Mouse (Mus musculus) lung, postnatal 0 days (tissue): ENCODE results near the gene Svep1. TPM values are rescaled to one million over a fixed set of nuclear protein-coding genes. Genes with fewer than 3 reads are reported as not detected.
A peak's percentile ranks its signal among the peaks of the same experiment; 100 is the strongest.

Experiments used
- ATAC-seq: fragments of 200-750 bp; cut with Nextera tagmentation; 2 replicates; pipeline ENCODE4 v1.8.0; 2017; ENCODE audit warnings: moderate library complexity
- DNase-seq: peaks from one replicate; pipeline ENCODE4 v3.0.0-alpha.2; 2016; ENCODE audit warnings: low spot score
- H3K27ac ChIP-seq: fragments of 300-500 bp; sonication (generic); 2 replicates; pipeline ENCODE4 v1.5.1; 2014; ENCODE audit warnings: antibody characterized with exemption, mild to moderate bottlenecking, low read length, mixed read lengths
- H3K27me3 ChIP-seq: fragments of 300-500 bp; sonication (generic); replicated peaks from 2 replicates; pipeline ENCODE4 v1.6.1; 2014; ENCODE audit warnings: low read length, mixed read lengths; ENCODE audit not compliant: insufficient read depth
- H3K36me3 ChIP-seq: fragments of 300-500 bp; sonication (generic); 2 replicates; pipeline ENCODE4 v1.6.1; 2014; ENCODE audit warnings: low read length, mixed read lengths; ENCODE audit not compliant: insufficient read depth
- H3K4me1 ChIP-seq: fragments of 300-500 bp; sonication (generic); 2 replicates; pipeline ENCODE4 v1.6.1; 2014; ENCODE audit warnings: antibody characterized with exemption, low read depth, low read length, mixed read lengths; ENCODE audit not compliant: insufficient read depth
- H3K4me2 ChIP-seq: fragments of 300-500 bp; sonication (generic); replicated peaks from 2 replicates; pipeline ENCODE4 v1.6.1; 2014; ENCODE audit warnings: low read depth, mild to moderate bottlenecking, low read length, moderate library complexity, mixed read lengths
- H3K4me3 ChIP-seq: fragments of 300-500 bp; sonication (generic); 2 replicates; pipeline ENCODE4 v1.5.1; 2014; ENCODE audit warnings: low read depth, low read length
- H3K9ac ChIP-seq: fragments of 300-500 bp; sonication (generic); replicated peaks from 2 replicates; pipeline ENCODE4 v1.6.1; 2014; ENCODE audit warnings: low read depth, mild to moderate bottlenecking
- H3K9me3 ChIP-seq: fragments of 300-500 bp; sonication (generic); 2 replicates; pipeline ENCODE4 v1.6.1; 2016; ENCODE audit warnings: low read length, mixed read lengths
- CTCF ChIP-seq: IDR thresholded peaks from 2 replicates; pipeline ENCODE4 v1.5.1; 2016; ENCODE audit warnings: antibody characterized with exemption, mild to moderate bottlenecking
- EP300 ChIP-seq: IDR thresholded peaks from 2 replicates; pipeline ENCODE4 v1.6.1; 2016; ENCODE audit warnings: antibody characterized with exemption, mild to moderate bottlenecking, control low read depth
- WGBS: fragments of 180-500 bp; shearing (Covaris S2); extraction: QIAGEN DNeasy Blood & Tissue Kit; methylation state at CpG from one replicate; pipeline ENCODE4 v1.1.7; 2014; 5-methylcytosine and 5-hydroxymethylcytosine counted together
- polyA plus RNA-seq: library from polyadenylated mRNA; unstranded; fragments of >200 nt; fragmentation: Nextera tagmentation; extraction: Ambion mirVana; gene quantifications from 2 replicates; pipeline ENCODE4 v1.2.1, GENCODE M21; 2015

Gene Svep1
- polyA plus RNA-seq, 1 experiment from 2014 or later, result 3.9 TPM

- no peak for TF ChIP-seq EP300
- TF ChIP-seq CTCF, result no peak
- H3K36me3 ChIP-seq, result no peaks in the 10 kb centered on the region
- H3K27ac ChIP-seq, result no peak overlapping the region
- H3K4me2 ChIP-seq, result no peak overlapping the region
- ATAC-seq (no peak), DNase-seq (no peak)
- no peak overlapping the region for H3K4me3 ChIP-seq
- H3K4me1 ChIP-seq, result 0 out of 2 replicates have a peak, but pooled peaks cover 2% of the 10 kb centered on the region
- H3K9me3 ChIP-seq, result no peaks in the 10 kb centered on the region
- H3K27me3 ChIP-seq, result no peaks in the 10 kb centered on the region
- no peak overlapping the region for H3K9ac ChIP-seq
- 96% methylated on average over 3 of the region's 3 CpGs for WGBS
These were observed 162.3 kb downstream of the Svep1 start for GRCm38 (mm10) chr4:58044356-58044755.

- Histone ChIP-seq H3K9me3 (no peaks in the 10 kb centered on the region), H3K4me3 (no peak overlapping the region), H3K4me2 (no peak overlapping the region), H3K27ac (no peak overlapping the region), H3K4me1 (peaks cover 3% of the 10 kb centered on the region; the same call in 1 of the 2 replicates), H3K36me3 (no peaks in the 10 kb centered on the region), H3K9ac (no peak overlapping the region), H3K27me3 (no peaks in the 10 kb centered on the region)
- ATAC-seq, result no peak
- WGBS, result 83% methylated on average over 2 of the region's 2 CpGs
- DNase-seq, result no peak
- TF ChIP-seq EP300 (no peak), CTCF (no peak)
These were observed 166.6 kb downstream of the Svep1 start for GRCm38 (mm10) chr4:58040093-58040492.

GRCm38 (mm10) chr4:58037096-58037705 is 169.5 kb downstream of the Svep1 start:
- ATAC-seq (no peak), DNase-seq (no peak)
- Histone ChIP-seq H3K4me2 (no peak overlapping the region), H3K27me3 (no peaks in the 10 kb centered on the region), H3K9me3 (no peaks in the 10 kb centered on the region), H3K4me1 (peaks cover 3% of the 10 kb centered on the region; the same call in 1 of the 2 replicates), H3K36me3 (no peaks in the 10 kb centered on the region), H3K4me3 (no peak overlapping the region), H3K27ac (no peak overlapping the region), H3K9ac (no peak overlapping the region)
- no peak for TF ChIP-seq CTCF
- no peak for TF ChIP-seq EP300
- WGBS, result 60% methylated on average over 6 of the region's 6 CpGs

GRCm38 (mm10) chr4:58034663-58035062 is 172.0 kb downstream of the Svep1 start:
- peak overlapping the region; percentile 46 for H3K4me2 ChIP-seq
- H3K9ac ChIP-seq, result no peak overlapping the region
- H3K4me3 ChIP-seq, result peak overlapping the region; percentile 27
- 38% methylated on average over 13 of the region's 13 CpGs for WGBS
- no peak for DNase-seq
- TF ChIP-seq CTCF, result no peak
- no peak for TF ChIP-seq EP300
- H3K4me1 ChIP-seq, result peaks cover 3% of the 10 kb centered on the region; the same call in 1 of the 2 replicates
- ATAC-seq, result no peak
- no peaks in the 10 kb centered on the region for H3K36me3 ChIP-seq
- H3K27ac ChIP-seq, result no peak overlapping the region
- H3K27me3 ChIP-seq, result no peaks in the 10 kb centered on the region
- H3K9me3 ChIP-seq, result no peaks in the 10 kb centered on the region

- H3K36me3 ChIP-seq, result no peaks in the 10 kb centered on the region
- H3K4me2 ChIP-seq, result no peak overlapping the region
- TF ChIP-seq EP300 (no peak), CTCF (no peak)
- ATAC-seq (no peak), DNase-seq (no peak)
- H3K4me1 ChIP-seq, result no peaks in the 10 kb centered on the region; the same call in 1 of the 2 replicates
- H3K27me3 ChIP-seq, result no peaks in the 10 kb centered on the region
- no peak overlapping the region for H3K4me3 ChIP-seq
- H3K27ac ChIP-seq, result no peak overlapping the region
- no peak overlapping the region for H3K9ac ChIP-seq
- no peaks in the 10 kb centered on the region for H3K9me3 ChIP-seq
- WGBS, result 88% methylated on average over 1 of the region's 1 CpGs
These were observed 173.9 kb downstream of the Svep1 start for GRCm38 (mm10) chr4:58032714-58033113.

GRCm38 (mm10) chr4:58009024-58009423 is 197.6 kb downstream of the Svep1 start, which contains the start of gene Txndc8:
Gene Txndc8 (minus strand): TSS chr4:58009124.
- no peak within 1 kb of the TSS for H3K9ac ChIP-seq
- no peak for TF ChIP-seq CTCF
- no peak for TF ChIP-seq EP300
- ATAC-seq, result no peak
- no peaks in the 10 kb centered on the region for H3K9me3 ChIP-seq
- H3K36me3 ChIP-seq, result no peaks in the 10 kb centered on the region
- H3K27ac ChIP-seq, result no peak within 1 kb of the TSS
- H3K4me3 ChIP-seq, result no peak within 1 kb of the TSS
- no peaks in the 10 kb centered on the region for H3K4me1 ChIP-seq
- 83% methylated on average over 5 of the region's 5 CpGs for WGBS
- no peaks in the 10 kb centered on the region for H3K27me3 ChIP-seq
- no peak within 1 kb of the TSS for H3K4me2 ChIP-seq
- no peak for DNase-seq
